Mouse (Mus musculus) embryonic facial prominence, embryonic 11.5 days (tissue): ENCODE measurements around the gene Grap2. TPM values are rescaled to one million over a fixed set of nuclear protein-coding genes. Genes with fewer than 3 reads are reported as not detected.

ENCODE experiments used
- ATAC-seq: fragments of 200-750 bp; cut with Nextera tagmentation; replicated peaks from 2 replicates; pipeline ENCODE4 v1.8.0; 2017; ENCODE audit warnings: low read depth; ENCODE audit not compliant: insufficient number of reproducible peaks, low FRiP score, low TSS enrichment
- DNase-seq: peaks from one replicate; pipeline ENCODE4 v3.0.0-alpha.2; 2015; ENCODE audit warnings: low spot score
- H3K27ac ChIP-seq: fragments of 300-500 bp; sonication (generic); replicated peaks from 2 replicates; pipeline ENCODE4 v1.5.1; 2014; ENCODE audit warnings: mild to moderate bottlenecking, low read depth, low read length, control low read depth
- H3K27me3 ChIP-seq: fragments of 300-500 bp; sonication (generic); 2 replicates; pipeline ENCODE4 v1.6.1; 2014; ENCODE audit warnings: mild to moderate bottlenecking, low read length, moderate library complexity, mixed read lengths; ENCODE audit not compliant: control insufficient read depth, insufficient read depth
- H3K36me3 ChIP-seq: fragments of 300-500 bp; sonication (generic); replicated peaks from 2 replicates; pipeline ENCODE4 v1.6.1; 2014; ENCODE audit warnings: low read depth, mild to moderate bottlenecking, low read length, moderate library complexity, mixed read lengths; ENCODE audit not compliant: control insufficient read depth, insufficient read depth
- H3K4me1 ChIP-seq: fragments of 300-500 bp; sonication (generic); 2 replicates; pipeline ENCODE4 v1.6.1; 2014; ENCODE audit warnings: low read length, mixed read lengths; ENCODE audit not compliant: control insufficient read depth, insufficient read depth
- H3K4me2 ChIP-seq: fragments of 300-500 bp; sonication (generic); 2 replicates; pipeline ENCODE4 v1.6.1; 2014; ENCODE audit warnings: low read depth, mild to moderate bottlenecking, control low read depth, low read length, moderate library complexity
- H3K4me3 ChIP-seq: fragments of 300-500 bp; sonication (generic); 2 replicates; pipeline ENCODE4 v1.5.1; 2014; ENCODE audit warnings: low read depth, low read length, control low read depth
- H3K9ac ChIP-seq: fragments of 300-500 bp; sonication (generic); replicated peaks from 2 replicates; pipeline ENCODE4 v1.6.1; 2014; ENCODE audit warnings: mild to moderate bottlenecking, control low read depth, low read length
- H3K9me3 ChIP-seq: fragments of 300-500 bp; sonication (generic); replicated peaks from 2 replicates; pipeline ENCODE4 v1.6.1; 2016; ENCODE audit warnings: mild to moderate bottlenecking, low read length, inconsistent platforms, mixed read lengths; ENCODE audit not compliant: control insufficient read depth
- WGBS: fragments of 180-500 bp; shearing (Covaris S2); extraction: QIAGEN DNeasy Blood & Tissue Kit; methylation state at CpG from one replicate; pipeline ENCODE4 v1.1.7; 2014; 5-methylcytosine and 5-hydroxymethylcytosine counted together
- polyA plus RNA-seq: library from polyadenylated mRNA; unstranded; fragments of >200 nt; fragmentation: Nextera tagmentation; extraction: Ambion mirVana; gene quantifications from 2 replicates; pipeline ENCODE4 v1.2.1, GENCODE M21; 2014

Gene Grap2
- polyA plus RNA-seq, 1 experiment from 2014 or later = 3.6 TPM

- WGBS = 70% methylated on average over 15 of the region's 15 CpGs
- H3K4me2 ChIP-seq = no peak overlapping the region
- H3K9me3 ChIP-seq = no peaks in the 10 kb centered on the region
Measured at GRCm38 (mm10) chr15:80560646-80561580, 11.5 kb upstream of the Grap2 start.

DNA sequence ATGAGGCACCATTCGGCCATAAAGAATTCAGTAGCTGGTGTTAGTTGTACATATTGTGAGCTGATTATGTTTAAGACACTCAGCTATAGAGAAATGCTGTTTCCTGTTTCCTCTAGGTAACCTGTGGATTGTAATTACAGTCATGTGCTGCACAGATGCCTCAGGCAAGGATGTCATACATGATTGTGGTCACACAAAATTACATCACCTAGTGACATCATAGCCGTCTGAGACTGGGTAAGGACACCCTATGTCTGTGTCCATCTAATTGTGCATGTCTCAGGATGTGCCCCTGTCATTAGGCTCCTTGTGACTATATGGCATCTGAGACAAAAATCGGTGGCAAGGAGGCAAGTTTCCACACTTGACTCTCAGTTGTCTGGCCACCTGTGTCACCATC is 9.9 kb upstream of the Grap2 start:
- ATAC-seq = no peak
- Histone ChIP-seq H3K4me1 (no peaks in the 10 kb centered on the region), H3K27me3 (no peaks in the 10 kb centered on the region), H3K36me3 (no peaks in the 10 kb centered on the region), H3K9ac (no peak overlapping the region), H3K4me3 (no peak overlapping the region), H3K27ac (no peak overlapping the region), H3K4me2 (no peak overlapping the region), H3K9me3 (no peaks in the 10 kb centered on the region)
- DNase-seq = no peak
- 65% methylated on average over 3 of the region's 3 CpGs for WGBS

More at GRCm38 (mm10) chr15:80560646-80561580, 11.5 kb upstream of the Grap2 start:
- Histone ChIP-seq H3K36me3 (no peaks in the 10 kb centered on the region), H3K27me3 (no peaks in the 10 kb centered on the region), H3K27ac (no peak overlapping the region), H3K4me1 (no peaks in the 10 kb centered on the region), H3K4me3 (no peak overlapping the region), H3K9ac (no peak overlapping the region)
- ATAC-seq (no peak), DNase-seq (no peak)

DNA sequence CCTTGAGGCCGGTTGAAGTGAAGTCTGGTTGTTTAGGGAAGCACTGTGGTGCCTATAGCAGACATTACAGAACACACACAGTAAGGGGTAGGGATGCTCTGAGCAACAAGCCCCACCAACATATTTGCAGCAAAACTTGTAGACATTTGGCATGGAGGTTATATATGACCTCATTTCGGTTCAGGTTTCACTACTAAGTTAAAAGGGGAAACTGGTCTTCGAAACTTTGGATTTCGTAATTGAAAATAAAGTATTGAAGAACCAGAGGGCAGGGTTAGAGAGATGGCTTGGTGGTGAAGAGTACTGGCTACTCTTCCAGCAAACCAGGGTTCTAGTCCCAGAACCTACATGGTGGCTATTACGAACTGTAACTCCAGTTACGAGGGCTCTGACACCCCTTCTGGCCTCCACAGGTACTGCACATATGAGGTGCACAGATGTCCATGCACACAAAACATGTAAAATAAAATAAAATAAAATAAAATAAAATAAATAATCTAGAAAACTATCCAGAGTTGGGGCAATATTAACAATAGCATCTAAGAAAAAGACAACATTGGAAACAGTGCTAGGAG is 8.7 kb upstream of the Grap2 start:
- Histone ChIP-seq H3K9ac (no peak overlapping the region), H3K4me3 (no peak overlapping the region), H3K36me3 (no peaks in the 10 kb centered on the region), H3K4me2 (no peak overlapping the region), H3K27me3 (no peaks in the 10 kb centered on the region), H3K27ac (no peak overlapping the region), H3K9me3 (no peaks in the 10 kb centered on the region), H3K4me1 (no peaks in the 10 kb centered on the region)
- ATAC-seq (no peak), DNase-seq (no peak)
- WGBS = 89% methylated on average over 6 of the region's 6 CpGs

- H3K27me3 ChIP-seq = no peaks in the 10 kb centered on the region
- no peak within 1 kb of the TSS for H3K4me2 ChIP-seq
- WGBS = 78% methylated on average over 19 of the region's 19 CpGs
- DNase-seq (no peak), ATAC-seq (no peak)
- H3K9me3 ChIP-seq = no peaks in the 10 kb centered on the region
- H3K36me3 ChIP-seq = no peaks in the 10 kb centered on the region
- no peak within 1 kb of the TSS for H3K9ac ChIP-seq
- H3K27ac ChIP-seq = no peak within 1 kb of the TSS
- no peak within 1 kb of the TSS for H3K4me3 ChIP-seq
- H3K4me1 ChIP-seq = no peaks in the 10 kb centered on the region
Measured at GRCm38 (mm10) chr15:80565106-80565665, 7.2 kb upstream of the Grap2 start, which contains the start of gene Enthd1. TSS of gene Enthd1 (minus strand) at chr15:80565156.

- Histone ChIP-seq H3K27me3 (no peaks in the 10 kb centered on the region), H3K4me3 (no peak overlapping the region), H3K9me3 (no peaks in the 10 kb centered on the region), H3K4me2 (no peak overlapping the region), H3K4me1 (no peaks in the 10 kb centered on the region), H3K9ac (no peak overlapping the region), H3K36me3 (no peaks in the 10 kb centered on the region), H3K27ac (no peak overlapping the region)
- no peak for DNase-seq
- no peak for ATAC-seq
- WGBS = 89% methylated on average over 6 of the region's 6 CpGs
Measured at GRCm38 (mm10) chr15:80566696-80567095, 5.7 kb upstream of the Grap2 start.

- H3K27ac ChIP-seq = no peak overlapping the region
- WGBS = 90% methylated on average over 3 of the region's 3 CpGs
- H3K9me3 ChIP-seq = no peaks in the 10 kb centered on the region
- no peak overlapping the region for H3K9ac ChIP-seq
- ATAC-seq (no peak), DNase-seq (no peak)
- H3K27me3 ChIP-seq = no peaks in the 10 kb centered on the region
- H3K4me3 ChIP-seq = no peak overlapping the region
- H3K36me3 ChIP-seq = no peaks in the 10 kb centered on the region
- H3K4me1 ChIP-seq = no peaks in the 10 kb centered on the region
- H3K4me2 ChIP-seq = no peak overlapping the region
Measured at GRCm38 (mm10) chr15:80567139-80567538, 5.3 kb upstream of the Grap2 start.

DNA sequence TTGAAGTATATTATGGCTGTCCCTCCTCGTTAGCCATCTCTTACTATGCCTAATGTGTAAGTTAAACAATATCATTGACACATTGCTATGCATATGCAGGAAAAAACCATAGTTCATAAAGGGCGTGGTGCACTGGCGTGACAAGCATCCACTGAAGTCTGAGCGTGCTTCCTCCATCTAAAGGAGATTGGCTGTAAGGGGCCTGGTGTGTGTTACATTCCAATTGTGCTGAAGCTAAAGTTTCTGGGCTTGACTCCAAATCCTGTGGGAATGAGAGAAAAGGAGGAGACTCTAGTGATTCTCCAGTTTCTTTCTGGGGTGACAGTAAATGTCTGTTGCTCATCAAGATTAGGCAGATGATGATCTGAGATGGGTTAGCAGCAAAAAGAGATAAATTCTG is 4.7 kb upstream of the Grap2 start:
- no peak overlapping the region for H3K4me2 ChIP-seq
- H3K9me3 ChIP-seq = no peaks in the 10 kb centered on the region
- H3K4me3 ChIP-seq = no peak overlapping the region
- H3K4me1 ChIP-seq = no peaks in the 10 kb centered on the region
- H3K27me3 ChIP-seq = no peaks in the 10 kb centered on the region
- ATAC-seq (no peak), DNase-seq (no peak)
- H3K9ac ChIP-seq = no peak overlapping the region
- 84% methylated on average over 4 of the region's 4 CpGs for WGBS
- H3K27ac ChIP-seq = no peak overlapping the region
- H3K36me3 ChIP-seq = no peaks in the 10 kb centered on the region

DNA sequence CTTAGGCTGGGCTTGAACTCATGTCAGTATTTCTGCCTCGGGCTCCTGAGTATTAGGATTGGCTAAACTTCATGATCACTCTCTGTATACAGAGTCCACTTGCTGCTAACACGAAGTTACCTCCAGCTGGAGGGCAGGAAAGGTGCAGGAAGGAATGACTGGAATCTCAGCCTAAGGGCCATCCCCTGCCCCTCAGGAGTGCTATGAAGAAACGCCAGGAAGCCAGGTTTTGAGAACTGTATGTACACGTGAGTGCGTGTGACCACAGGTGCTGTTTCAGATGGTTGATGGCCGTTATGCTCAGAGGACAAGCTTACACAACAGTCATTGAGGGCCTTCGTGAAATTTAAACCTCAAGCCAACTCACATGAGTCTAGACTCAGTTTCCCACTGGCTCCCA is 3.2 kb upstream of the Grap2 start:
- no peak overlapping the region for H3K27ac ChIP-seq
- H3K36me3 ChIP-seq = no peaks in the 10 kb centered on the region
- H3K4me1 ChIP-seq = no peaks in the 10 kb centered on the region
- H3K9ac ChIP-seq = no peak overlapping the region
- DNase-seq (no peak), ATAC-seq (no peak)
- no peak overlapping the region for H3K4me3 ChIP-seq
- 63% methylated on average over 7 of the region's 7 CpGs for WGBS
- no peak overlapping the region for H3K4me2 ChIP-seq
- H3K9me3 ChIP-seq = no peaks in the 10 kb centered on the region
- no peaks in the 10 kb centered on the region for H3K27me3 ChIP-seq
